Mouse (Mus musculus) neutrophil, adult 5-6 weeks (primary cell): ENCODE measurements at regions not wholly inside any gene's neighbourhood (a gene's known extent, or its start where the extent isn't known, plus 50 kb on each side); places are given as distances from the start of the nearest gene placed in this dataset.

Experiments
- ATAC-seq: fragments of 151-379, 151-347 bp; 2 replicates; pipeline ENCODE4 v1.8.0; 2017; ENCODE audit warnings: mild to moderate bottlenecking, moderate TSS enrichment; ENCODE audit not compliant: insufficient number of reproducible peaks, poor library complexity, low FRiP score, severe bottlenecking; ENCODE audit errors: extremely low read depth

DNA sequence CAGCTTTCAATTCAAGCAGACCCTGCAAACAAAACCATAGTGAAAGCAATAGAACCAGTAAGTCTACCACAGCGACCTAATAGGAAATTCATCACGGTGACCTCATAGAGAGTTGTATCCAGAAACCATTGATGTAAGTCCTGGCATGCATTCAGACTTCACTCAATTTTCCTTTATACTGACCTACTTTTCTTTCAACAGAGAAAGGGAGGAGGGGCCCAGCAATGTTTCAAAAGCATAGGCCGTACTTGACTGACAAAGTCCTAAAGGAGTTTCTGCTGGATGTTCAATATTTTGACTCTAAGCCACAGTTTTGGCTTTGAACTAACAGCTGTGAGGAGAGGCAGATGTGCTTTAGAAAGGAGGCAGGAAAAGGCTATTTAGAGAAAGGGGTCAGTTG, 88.4 kb downstream of the AI593442 start:
- ATAC-seq, result no peak

DNA sequence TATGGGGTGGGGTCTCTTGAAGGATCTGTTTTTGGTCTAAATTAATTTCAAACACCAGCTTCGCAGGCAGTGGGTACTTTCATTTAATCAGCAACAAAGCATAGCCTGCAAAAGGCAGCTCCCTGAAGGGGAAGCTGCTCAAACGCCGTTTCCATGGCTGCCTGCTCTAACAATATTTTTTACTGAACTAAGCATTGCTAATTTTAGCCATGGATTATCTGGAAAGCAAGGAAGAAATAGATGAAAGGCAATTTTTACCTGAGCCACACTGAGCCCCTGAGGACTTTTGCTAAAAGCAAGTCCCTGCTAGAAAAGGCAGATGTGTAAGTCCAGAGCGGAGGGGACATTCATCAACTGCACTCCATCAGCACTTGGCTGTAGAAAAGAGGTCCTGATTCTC, 105.5 kb downstream of the AI593442 start:
- no peak for ATAC-seq

DNA sequence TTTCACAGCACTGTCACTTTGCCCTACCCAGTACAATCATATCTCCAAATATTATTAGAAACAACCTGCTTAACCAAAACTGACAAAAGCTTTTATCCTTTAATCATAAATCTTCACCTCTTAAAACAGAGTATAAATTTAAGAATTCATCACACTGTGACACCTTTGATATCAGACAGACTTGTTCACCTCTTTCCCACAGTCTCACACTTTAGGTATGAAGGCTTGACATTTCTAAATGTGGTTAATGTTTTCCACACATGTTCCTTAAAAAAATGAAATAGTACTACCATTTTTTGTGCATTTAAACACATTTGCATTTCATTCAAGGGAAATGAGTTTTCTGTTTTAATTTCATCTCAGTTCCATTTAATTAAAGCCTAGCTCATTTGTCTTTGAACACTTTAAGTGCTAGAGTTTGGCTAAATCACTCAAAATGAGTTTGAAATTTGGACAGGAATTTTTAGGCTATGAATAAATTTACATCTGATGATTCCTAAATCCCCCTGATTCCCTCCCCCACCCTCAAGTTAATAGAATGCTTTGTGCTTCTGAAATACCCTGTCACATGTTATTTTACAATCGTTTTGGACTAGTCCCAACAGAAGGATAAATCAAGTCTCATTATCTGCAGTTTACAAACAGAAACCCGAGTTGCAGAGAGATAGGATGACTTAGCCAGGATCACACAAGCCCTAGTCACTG, 127.9 kb downstream of the AI593442 start:
- no peak for ATAC-seq

DNA sequence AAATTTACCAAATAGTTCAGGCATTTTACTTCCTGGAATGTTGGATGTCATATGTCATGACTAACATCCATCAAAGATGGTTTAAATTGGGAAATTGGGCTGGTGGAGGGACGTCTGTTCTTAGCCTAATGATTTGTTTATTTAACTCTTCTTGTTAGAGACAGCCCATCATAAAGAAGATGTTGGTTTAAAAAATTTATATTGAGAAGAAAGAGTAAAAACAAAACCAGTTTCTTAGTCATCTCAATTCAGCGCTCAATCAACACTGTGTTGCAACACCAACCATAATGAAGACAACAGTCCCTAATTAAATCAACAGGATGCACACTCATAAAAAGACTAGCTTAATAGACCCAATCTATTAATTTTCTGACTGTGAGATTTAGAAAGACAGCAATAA, 133.5 kb downstream of the AI593442 start:
- no peak for ATAC-seq

DNA sequence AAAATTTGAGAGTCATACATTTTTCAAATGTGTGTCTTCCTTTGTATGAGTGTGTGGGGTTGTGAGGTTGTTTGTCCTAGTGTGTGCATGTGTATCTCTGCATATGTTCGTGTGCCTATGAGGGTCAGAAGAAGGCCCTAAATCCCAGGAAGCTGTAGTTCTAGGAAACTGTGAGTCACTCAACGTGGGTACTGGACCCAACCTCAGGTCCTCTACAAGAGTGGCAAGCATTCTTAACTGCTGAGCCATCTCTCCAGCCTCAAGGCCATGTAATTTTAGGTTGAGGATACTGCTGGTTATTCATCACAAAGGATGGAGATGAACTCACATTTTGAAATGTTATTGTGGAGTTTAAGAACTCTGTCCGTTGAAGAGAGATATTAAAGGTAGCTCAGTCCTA, 140.5 kb downstream of the AI593442 start:
- ATAC-seq, result no peak

DNA sequence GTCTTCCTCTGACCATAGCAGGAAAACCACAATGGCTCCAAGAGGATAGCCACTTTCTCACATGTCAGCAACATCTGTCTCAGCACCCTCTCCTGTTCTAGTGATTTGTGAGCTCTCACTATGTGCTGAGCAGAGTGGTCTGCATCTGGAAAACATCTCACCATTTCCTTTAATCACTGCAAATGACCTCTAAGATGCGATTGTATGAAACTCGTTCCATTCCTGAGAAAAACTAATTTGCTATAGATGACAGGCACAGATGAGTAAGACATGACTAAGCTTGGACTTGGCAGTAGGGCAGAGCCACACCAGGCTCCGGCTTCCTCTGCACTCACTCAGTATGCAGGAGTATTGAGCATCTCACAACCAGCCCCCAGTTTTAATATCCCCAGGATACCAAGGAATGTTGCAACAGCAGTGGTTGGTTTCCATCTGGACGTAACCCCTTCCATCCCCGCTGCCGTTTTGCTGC, 150.1 kb downstream of the AI593442 start:
- ATAC-seq, result no peak

DNA sequence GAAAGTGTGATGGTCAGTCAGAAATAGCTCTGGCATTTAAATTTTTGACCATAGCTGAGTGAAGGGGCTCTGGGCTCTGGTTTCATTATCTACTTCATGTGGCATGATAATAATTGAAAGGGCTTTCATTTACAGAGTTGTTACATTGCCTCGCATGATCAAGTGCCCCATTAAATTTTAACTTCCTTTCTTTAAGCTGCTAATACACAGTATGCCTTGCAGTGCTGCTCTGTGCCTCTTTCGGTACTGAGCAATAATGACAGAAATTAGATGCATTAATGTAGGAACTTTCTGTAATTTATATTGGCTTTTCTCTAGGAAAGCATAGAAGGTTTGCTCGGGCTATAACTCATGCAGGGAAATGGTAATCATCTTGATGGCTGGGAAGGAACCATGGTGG, 179.1 kb downstream of the AI593442 start:
- no peak for ATAC-seq

DNA sequence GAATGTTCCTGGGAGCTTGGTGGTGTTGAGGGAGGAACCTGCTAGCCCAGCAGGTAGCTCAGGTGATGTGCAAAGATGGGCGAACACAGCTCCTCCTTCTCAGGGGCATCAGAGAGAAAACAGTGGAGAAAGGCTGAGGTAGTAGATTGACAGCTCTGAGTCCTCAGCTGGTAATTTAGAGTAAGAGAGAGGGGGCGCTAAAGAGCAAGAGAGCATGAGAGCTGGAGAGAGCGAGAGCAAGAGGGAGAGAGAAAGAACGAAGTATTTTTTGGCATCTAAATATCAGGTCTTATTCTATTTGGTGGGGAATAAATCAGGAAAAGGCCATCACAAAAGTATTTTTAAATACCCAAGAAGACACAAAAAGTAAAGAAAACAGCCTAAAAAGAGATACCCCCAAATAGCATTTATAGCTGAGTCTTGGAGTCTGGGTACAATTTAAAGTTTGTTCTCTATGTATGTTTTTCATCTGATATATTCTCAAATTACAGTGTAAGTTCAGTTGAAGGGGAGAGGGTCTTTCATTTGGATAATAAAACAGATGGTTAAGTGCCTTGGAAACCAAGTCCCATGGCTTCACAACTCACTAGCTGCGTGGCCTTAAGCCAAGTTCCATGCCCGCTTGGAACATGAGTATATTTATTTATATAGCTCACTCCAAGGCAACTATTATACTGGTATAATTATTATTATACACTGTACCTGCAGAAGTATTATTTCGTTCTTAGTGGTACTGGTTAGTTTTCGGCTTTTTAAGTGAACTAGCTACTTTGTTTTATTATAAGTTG, 183.9 kb downstream of the AI593442 start:
- ATAC-seq, result no peak

DNA sequence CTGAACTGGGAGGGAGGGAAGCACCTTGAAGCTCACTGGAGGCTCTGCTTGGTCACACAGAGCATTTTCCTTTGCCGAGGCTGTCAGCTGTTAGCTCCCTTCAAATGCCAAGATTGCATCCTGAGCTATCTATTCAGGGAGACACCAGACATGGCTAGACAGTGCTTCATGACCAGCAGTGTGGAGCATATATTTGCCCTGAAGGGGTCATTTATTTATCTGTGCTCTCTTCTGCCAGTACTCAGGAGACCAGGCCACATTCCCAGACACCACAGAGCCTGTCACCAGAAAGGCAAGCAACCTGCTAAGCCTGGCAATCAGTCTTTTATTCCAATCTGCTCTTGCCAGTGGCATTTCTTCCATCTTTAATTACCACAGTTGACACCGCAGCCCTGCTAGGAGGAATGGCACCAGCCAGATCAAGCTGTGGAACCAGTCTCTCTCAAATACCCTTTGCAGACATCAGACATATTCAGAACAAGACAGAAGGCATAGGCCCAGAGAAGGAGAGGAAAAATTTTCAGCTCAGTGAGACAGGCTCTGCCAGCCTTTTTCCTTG, 186.6 kb downstream of the AI593442 start:
- ATAC-seq, result no peak

DNA sequence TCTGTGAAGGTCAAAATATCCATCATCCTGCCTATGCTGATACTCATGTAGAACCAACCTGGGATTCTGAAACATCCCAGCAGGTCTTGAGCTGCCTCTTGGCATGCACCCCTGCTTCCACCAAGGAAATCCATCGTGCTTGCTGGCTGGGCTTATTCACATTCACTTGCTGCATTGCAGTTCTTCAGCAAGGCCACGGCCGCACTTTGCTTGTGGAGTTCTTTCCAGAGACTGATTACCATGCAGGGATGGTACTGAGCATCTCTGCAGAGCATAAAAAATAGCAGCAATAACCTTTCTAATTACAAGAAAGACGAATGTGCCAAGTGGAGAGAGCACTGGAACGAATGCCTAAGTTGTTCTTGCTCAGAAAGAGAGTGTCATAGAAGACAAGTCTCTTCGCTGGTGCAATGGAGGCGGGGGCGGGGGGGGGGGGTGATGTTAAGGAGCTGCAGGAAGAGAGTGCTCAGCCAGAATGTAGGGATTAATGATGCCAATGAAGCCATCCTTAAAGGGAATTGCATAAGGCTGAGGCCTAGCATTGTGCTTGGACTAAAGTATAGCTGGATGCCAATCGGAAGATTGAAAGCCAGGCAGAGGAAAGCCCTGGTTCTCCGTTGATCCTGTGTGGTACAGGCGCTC, 205.9 kb downstream of the AI593442 start:
- no peak for ATAC-seq

DNA sequence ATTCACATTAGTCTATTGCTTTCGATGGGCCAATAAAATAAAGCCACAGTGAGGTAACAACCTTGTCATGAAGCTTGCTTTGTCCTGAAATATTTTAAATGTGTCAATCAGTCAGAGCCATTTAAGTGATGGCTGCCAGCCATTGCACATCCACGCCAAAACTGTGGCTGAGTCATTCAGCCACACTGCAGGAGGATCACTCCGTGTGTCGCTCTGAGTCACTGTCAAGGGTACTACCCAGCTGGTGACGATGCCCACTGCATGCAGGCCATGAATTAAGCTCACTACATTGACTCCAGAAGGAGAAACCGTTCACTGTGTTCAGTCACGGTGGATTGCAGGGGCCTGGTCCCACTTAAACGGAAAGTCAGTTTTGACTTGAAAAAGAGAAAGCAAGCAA, 206.7 kb downstream of the AI593442 start:
- ATAC-seq, result no peak

DNA sequence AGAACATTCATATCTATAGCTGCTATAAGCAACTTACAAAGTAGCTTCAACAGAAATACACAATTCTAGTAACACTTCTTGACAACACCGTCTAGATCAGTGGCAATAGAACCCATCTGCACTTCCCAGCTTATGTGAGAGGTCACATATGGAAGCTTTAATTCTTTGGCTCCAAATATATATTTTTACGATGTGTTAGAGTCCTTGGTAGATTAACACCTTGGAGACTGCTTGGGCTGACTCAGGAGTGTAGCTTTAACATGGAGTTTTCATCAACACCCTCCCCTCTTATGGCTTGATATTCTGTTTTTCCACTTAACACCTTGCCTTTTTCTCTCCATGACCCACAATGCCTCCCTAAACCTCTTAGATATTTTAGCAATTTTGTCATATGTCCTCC, 221.1 kb downstream of the AI593442 start:
- ATAC-seq, result no peak

DNA sequence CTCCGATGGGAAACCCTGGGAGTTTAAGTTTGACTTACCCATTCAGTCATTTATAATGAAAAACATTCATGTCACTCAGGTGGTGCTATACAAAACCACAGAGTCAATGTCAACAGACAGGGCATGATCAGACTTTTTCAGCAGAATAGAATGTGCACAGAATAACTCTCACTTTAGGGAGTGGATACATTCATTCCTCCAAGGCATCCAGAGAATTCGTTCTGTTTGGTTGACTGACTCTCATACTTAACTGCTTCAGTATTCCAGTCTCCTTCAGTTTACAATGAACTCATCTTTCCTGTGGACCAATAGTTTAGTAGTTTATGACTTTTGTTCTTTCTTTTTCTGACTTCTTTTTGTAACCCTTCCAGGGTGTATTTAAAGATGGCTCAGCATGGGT, 225.1 kb downstream of the AI593442 start:
- no peak for ATAC-seq

DNA sequence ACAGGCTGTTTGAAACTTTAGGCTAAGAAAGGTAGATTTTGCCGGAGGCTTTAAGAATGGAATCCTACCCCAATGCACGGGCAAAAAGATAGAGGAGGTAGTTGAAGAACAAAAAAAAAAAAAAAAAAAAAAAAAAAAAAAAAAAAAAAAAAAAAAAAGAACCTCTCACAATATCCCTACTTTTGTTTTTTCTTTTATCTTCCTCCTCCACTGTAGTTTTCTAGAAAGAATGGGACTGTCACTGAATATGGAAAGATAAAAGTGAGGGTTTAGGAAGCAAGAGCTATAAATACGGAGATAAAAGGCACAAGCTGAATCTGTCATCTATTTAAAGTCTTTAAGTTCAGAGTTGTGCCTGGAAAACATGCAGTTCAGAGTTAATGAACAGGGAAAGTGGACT, 227.8 kb downstream of the AI593442 start:
- ATAC-seq, result no peak

DNA sequence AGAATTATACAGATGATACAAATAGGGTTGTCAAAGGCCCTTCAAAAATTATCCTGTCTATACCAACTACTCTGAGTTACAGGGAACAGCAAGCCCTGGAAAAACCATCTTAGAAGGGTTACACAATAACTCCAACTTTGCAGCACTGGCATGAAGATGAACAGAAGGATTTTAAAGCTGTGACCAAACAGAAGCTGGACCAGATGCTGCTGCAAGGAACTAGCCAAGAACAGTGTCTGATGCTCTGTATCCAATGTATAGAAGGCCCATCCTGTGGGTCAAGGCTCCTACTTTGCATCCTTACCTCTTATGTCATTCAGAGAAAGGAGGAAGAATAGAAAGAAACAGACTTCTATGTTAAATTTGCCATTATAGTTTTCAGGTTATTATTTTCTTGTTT, 231.3 kb downstream of the AI593442 start:
- ATAC-seq, result no peak

DNA sequence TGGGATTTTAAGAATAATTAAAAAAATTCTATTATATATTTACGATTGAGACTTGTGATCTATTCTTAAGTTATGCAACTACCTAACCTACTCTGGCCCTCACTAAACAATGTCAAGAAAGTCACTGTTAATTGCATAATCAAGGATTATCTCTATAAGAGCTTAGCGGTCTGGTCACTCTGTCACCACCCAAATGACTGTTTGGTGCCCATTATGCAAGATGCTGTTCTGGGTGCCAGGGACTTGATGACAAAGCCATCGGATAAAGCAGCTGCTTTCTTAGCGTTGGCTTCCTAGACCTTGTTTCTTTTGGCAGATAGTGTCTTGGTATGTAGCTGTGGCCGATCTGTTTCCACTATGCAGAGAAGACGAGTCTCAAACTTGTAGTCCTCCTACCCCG, 236.4 kb downstream of the AI593442 start:
- no peak for ATAC-seq

DNA sequence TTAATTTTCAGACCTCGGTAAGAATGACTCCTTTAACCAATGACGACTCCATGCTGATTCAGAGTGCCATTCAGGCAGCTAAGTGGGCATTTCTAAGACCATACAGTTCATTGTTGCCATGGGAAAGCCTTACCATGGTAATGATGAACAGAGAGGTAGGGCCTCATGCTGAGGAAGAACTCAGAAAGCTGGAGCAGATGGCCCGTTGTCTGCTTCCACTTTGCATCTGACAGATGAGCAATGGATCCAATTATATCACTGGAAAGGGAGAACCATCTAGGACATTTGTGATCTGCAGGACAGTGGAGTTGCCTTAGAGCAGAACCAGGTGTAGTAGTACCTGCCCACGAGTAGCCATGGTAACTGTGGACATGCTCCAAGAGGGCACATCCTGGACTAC, 245.4 kb downstream of the AI593442 start:
- ATAC-seq, result no peak

DNA sequence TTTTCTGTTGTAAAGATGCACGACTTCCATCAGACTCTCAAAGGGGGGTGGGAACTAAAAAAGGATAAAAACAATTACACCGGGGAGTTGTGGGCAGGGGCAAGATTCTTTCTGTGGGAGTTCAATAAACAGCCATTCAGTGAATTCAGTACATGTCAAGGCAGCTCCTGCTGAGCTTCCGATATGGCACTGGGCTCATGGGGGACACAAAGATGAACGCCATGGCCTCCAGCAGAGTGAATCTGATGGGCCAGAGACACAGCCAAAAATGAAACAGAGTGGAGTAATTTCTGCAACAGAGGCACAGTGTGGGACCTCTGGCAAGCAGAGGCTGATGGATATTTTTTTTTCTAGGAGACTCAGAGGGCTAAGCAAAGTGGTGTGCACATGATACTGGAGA, 254.2 kb downstream of the AI593442 start:
- no peak for ATAC-seq

DNA sequence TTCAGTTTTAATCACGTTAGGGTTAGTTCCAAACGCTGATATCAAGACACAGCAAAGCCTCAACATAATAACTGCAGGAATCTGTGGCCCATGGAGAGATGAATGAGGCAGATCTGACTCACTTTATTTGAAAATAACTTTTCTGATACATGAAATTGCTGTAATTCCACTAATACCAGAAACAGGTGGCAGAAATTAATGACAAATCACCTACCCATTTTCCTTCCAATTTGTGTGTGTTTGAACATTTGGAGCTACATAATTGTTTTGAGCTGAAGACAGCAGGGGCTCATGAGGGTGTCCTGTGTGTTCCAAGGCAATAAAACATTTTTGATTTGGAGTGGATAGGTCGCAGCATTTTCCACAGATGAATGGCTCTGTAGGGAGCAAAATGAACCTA, 254.2 kb upstream of the Zc3h12c start:
- no peak for ATAC-seq

DNA sequence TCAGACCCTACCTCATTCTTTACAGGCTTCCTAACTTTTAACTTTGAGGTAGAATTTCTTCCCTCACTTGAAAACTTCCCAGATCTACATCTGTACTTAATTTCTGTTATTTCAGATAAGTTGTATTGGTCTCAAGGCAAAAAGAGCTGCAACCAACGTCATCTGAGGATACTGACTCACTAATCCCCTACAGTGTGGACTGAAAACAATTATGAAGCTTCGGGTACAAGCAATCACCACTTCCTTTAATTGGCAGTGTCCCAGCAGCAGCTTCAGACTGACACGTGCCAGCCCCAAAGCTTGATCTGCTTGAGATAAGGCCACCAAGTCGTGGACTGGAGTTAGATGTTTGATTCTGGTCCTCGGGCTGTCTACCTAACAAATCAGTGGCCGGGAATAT, 247.3 kb upstream of the Zc3h12c start:
- ATAC-seq, result no peak
